Mouse (Mus musculus) embryonic facial prominence, embryonic 12.5 days (tissue): ENCODE results near the gene Lyzl6. TPM values are rescaled to one million over a fixed set of nuclear protein-coding genes. Genes with fewer than 3 reads are reported as not detected.

Experiments used
- ATAC-seq: fragments of 200-750 bp; cut with Nextera tagmentation; 2 replicates; pipeline ENCODE4 v1.8.0; 2017; ENCODE audit not compliant: insufficient number of reproducible peaks, insufficient read depth, low FRiP score, low TSS enrichment
- H3K27ac ChIP-seq: fragments of 300-500 bp; sonication (generic); 2 replicates; pipeline ENCODE4 v1.5.1; 2016; ENCODE audit warnings: mild to moderate bottlenecking
- H3K27me3 ChIP-seq: fragments of 300-500 bp; sonication (generic); 2 replicates; pipeline ENCODE4 v1.6.1; 2016; ENCODE audit warnings: mild to moderate bottlenecking, moderate library complexity
- H3K36me3 ChIP-seq: fragments of 300-500 bp; sonication (generic); 2 replicates; pipeline ENCODE4 v1.6.1; 2016; ENCODE audit warnings: mild to moderate bottlenecking
- H3K4me1 ChIP-seq: fragments of 300-500 bp; sonication (generic); 2 replicates; pipeline ENCODE4 v1.6.1; 2016
- H3K4me2 ChIP-seq: fragments of 300-500 bp; sonication (generic); replicated peaks from 2 replicates; pipeline ENCODE4 v1.6.1; 2016; ENCODE audit warnings: mild to moderate bottlenecking, moderate library complexity
- H3K4me3 ChIP-seq: fragments of 300-500 bp; sonication (generic); 2 replicates; pipeline ENCODE4 v1.5.1; 2016; ENCODE audit warnings: mild to moderate bottlenecking
- H3K9ac ChIP-seq: fragments of 300-500 bp; sonication (generic); 2 replicates; pipeline ENCODE4 v1.6.1; 2016; ENCODE audit warnings: mild to moderate bottlenecking, moderate library complexity
- H3K9me3 ChIP-seq: fragments of 300-500 bp; sonication (generic); 2 replicates; pipeline ENCODE4 v1.6.1; 2016; ENCODE audit warnings: mild to moderate bottlenecking, moderate library complexity
- WGBS: fragments of 180-500 bp; shearing (Covaris S2); methylation state at CpG from one replicate; pipeline ENCODE4 v1.1.7; 2016; 5-methylcytosine and 5-hydroxymethylcytosine counted together
- polyA plus RNA-seq: library from polyadenylated mRNA; unstranded; fragments of >200 nt; fragmentation: Nextera tagmentation; extraction: Ambion mirVana; gene quantifications from 2 replicates; pipeline ENCODE4 v1.2.1, GENCODE M21; 2016

Lyzl6 gene
- polyA plus RNA-seq, 1 experiment from 2014 or later = not detected

DNA sequence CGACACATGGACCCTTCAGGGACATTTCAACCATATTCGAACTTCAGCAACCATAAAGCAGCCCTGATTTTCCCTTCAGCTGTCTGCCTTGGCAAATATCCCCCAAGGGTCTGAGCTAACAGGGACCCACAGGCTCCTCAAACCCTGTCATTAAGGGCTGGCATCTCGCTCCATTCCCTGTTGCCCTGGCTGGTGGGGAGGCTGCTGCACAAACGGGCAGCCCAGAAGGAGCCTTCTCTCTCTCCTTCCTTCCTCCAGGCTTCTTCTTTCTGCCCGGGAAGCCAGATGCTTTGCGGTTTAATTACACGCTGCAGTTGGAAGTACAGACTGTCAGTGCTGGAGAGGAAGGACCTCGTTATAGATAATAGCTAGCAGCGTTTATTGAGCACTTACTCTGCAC is 4.5 kb upstream of the Lyzl6 start:
- peaks cover 49% of the 10 kb centered on the region for H3K27me3 ChIP-seq
- H3K4me1 ChIP-seq = no peaks in the 10 kb centered on the region
- WGBS = 55% methylated on average over 9 of the region's 9 CpGs
- H3K4me3 ChIP-seq = no peak overlapping the region
- H3K9me3 ChIP-seq = no peaks in the 10 kb centered on the region
- no peak overlapping the region for H3K9ac ChIP-seq
- H3K27ac ChIP-seq = no peak overlapping the region
- ATAC-seq = no peak
- H3K36me3 ChIP-seq = no peaks in the 10 kb centered on the region
- H3K4me2 ChIP-seq = no peak overlapping the region

- WGBS = 3% methylated on average over 10 of the region's 10 CpGs
- H3K4me3 ChIP-seq = no peak overlapping the region
- H3K9ac ChIP-seq = no peak overlapping the region
- H3K27ac ChIP-seq = no peak overlapping the region
- no peaks in the 10 kb centered on the region for H3K4me1 ChIP-seq
- no peaks in the 10 kb centered on the region for H3K9me3 ChIP-seq
- H3K36me3 ChIP-seq = no peaks in the 10 kb centered on the region
- no peak overlapping the region; the same call in 1 of the 2 replicates for H3K4me2 ChIP-seq
- H3K27me3 ChIP-seq = peaks cover 24% of the 10 kb centered on the region; the same call in 1 of the 2 replicates
- no peak for ATAC-seq
Observed at GRCm38 (mm10) chr11:103639407-103639946, 787 bp upstream of the Lyzl6 start.

DNA sequence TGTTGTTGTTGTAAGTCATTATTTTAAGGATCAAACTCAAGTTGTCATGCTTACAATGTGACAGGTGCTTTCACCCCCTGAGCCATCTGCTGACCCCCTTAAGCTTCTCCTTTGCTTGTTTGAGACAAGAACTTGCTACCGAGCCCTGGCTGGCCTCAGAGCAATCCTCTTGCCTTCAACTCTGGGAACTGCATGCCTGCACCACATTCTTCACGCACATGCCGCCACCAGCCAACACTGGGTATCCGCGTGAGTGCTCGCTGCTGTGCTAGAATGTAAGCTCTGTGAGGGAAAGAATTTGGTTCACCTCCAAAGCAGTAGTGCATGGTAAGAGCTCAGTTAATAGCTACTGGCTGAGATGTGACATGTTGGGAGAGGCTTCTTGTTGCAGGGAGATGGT is 2.4 kb downstream of the Lyzl6 start:
- no peaks in the 10 kb centered on the region for H3K9me3 ChIP-seq
- no peak overlapping the region for H3K4me2 ChIP-seq
- no peaks in the 10 kb centered on the region for H3K4me1 ChIP-seq
- H3K9ac ChIP-seq = no peak overlapping the region
- no peak overlapping the region for H3K4me3 ChIP-seq
- H3K36me3 ChIP-seq = no peaks in the 10 kb centered on the region
- ATAC-seq = no peak
- peaks cover 16% of the 10 kb centered on the region; the same call in 1 of the 2 replicates for H3K27me3 ChIP-seq
- 78% methylated on average over 6 of the region's 6 CpGs for WGBS
- H3K27ac ChIP-seq = no peak overlapping the region

DNA sequence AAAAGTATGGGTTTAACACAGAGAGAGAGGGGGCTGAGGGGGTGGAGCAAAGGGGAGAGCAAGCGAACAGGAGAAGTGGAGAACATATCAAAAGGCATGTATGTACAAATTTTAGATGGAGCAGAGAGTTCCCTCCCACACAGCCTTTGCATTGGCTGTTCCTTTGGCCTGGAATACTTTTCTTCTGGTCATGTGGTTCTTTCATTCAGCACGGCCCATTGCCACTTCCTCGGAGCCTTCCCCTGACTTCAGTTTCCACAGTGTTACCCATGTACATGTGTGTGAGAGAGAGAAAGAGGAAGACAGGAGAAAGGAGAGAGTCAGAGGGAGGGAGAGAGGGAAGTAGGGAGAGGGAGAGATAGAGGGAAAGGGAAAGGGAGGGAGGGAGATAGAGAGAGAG is 3.2 kb downstream of the Lyzl6 start:
- no peak overlapping the region for H3K9ac ChIP-seq
- H3K4me3 ChIP-seq = no peak overlapping the region
- no peak for ATAC-seq
- no peaks in the 10 kb centered on the region for H3K36me3 ChIP-seq
- no peak overlapping the region for H3K27ac ChIP-seq
- WGBS = 82% methylated on average over 3 of the region's 3 CpGs
- H3K4me2 ChIP-seq = no peak overlapping the region
- H3K9me3 ChIP-seq = no peaks in the 10 kb centered on the region
- no peaks in the 10 kb centered on the region for H3K4me1 ChIP-seq
- peaks cover 9% of the 10 kb centered on the region; the same call in 1 of the 2 replicates for H3K27me3 ChIP-seq

DNA sequence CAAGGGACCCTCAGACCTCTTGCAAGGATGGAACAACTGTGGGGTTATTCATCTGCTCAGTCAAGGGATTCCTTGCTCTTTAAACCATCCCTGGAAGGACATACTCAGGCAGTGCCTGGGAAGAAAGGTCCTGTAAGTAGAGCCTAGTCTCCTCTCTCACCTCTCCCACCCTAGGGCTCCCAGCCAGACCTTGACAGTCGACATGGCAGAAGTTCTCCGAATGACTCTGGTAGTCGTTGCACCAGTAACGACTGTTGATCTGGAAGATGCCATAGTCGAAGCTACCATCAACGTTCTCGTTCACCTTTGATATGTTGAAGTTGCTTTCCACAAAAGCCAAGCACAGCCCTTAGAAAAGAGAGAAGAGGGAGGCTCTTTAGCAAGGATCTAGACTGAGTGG is 3.9 kb downstream of the Lyzl6 start:
- no peak overlapping the region for H3K4me3 ChIP-seq
- H3K9ac ChIP-seq = no peak overlapping the region
- H3K27ac ChIP-seq = no peak overlapping the region
- no peaks in the 10 kb centered on the region for H3K4me1 ChIP-seq
- no peak overlapping the region for H3K4me2 ChIP-seq
- H3K36me3 ChIP-seq = no peaks in the 10 kb centered on the region
- no peak for ATAC-seq
- 88% methylated on average over 7 of the region's 7 CpGs for WGBS
- no peaks in the 10 kb centered on the region for H3K9me3 ChIP-seq
- H3K27me3 ChIP-seq = peaks cover 9% of the 10 kb centered on the region; the same call in 1 of the 2 replicates

DNA sequence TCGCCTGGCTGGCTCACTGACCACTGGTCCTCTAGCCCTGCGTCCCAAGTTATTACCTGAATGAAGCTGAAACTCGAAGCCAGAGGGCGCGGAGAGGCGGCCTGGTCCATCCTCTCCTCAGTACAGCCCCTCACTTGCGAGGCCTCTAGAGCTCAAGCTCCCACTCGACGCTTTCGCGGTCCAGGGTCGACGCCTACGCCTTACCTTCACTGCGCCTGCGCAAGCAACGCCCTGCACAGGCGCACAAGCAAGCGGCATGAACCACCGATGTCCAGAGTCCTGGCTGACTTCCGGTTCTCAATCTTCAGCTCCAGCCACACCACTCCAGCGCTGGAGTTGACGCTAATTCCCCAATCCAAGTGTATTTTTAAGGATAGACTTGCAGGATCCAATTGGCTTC is 11.2 kb downstream of the Lyzl6 start:
- no peak overlapping the region for H3K4me2 ChIP-seq
- ATAC-seq = no peak
- H3K4me3 ChIP-seq = no peak overlapping the region
- no peaks in the 10 kb centered on the region for H3K4me1 ChIP-seq
- H3K9me3 ChIP-seq = no peaks in the 10 kb centered on the region
- H3K27me3 ChIP-seq = no peaks in the 10 kb centered on the region
- 80% methylated on average over 23 of the region's 23 CpGs for WGBS
- H3K9ac ChIP-seq = no peak overlapping the region
- H3K27ac ChIP-seq = no peak overlapping the region
- H3K36me3 ChIP-seq = no peaks in the 10 kb centered on the region

GRCm38 (mm10) chr11:103621040-103621439 is 17.6 kb downstream of the Lyzl6 start, which contains the start of gene Gm884:
TSS of gene Gm884 (minus strand) at chr11:103621140.
- H3K4me2 ChIP-seq = no peak within 1 kb of the TSS
- no peaks in the 10 kb centered on the region for H3K9me3 ChIP-seq
- H3K27ac ChIP-seq = no peak within 1 kb of the TSS
- H3K27me3 ChIP-seq = no peaks in the 10 kb centered on the region
- no peak within 1 kb of the TSS for H3K4me3 ChIP-seq
- no peaks in the 10 kb centered on the region for H3K4me1 ChIP-seq
- WGBS = 84% methylated on average over 9 of the region's 9 CpGs
- no peak for ATAC-seq
- H3K9ac ChIP-seq = no peak within 1 kb of the TSS
- no peaks in the 10 kb centered on the region for H3K36me3 ChIP-seq

- Histone ChIP-seq H3K36me3 (no peaks in the 10 kb centered on the region), H3K4me3 (no peak overlapping the region), H3K9me3 (no peaks in the 10 kb centered on the region), H3K4me1 (no peaks in the 10 kb centered on the region), H3K9ac (no peak overlapping the region), H3K27ac (no peak overlapping the region), H3K27me3 (no peaks in the 10 kb centered on the region), H3K4me2 (no peak overlapping the region)
- WGBS = 88% methylated on average over 2 of the region's 2 CpGs
- no peak for ATAC-seq
Observed at GRCm38 (mm10) chr11:103610772-103611171, 27.9 kb downstream of the Lyzl6 start.

- Histone ChIP-seq H3K9me3 (no peaks in the 10 kb centered on the region), H3K4me3 (no peak overlapping the region), H3K4me1 (no peaks in the 10 kb centered on the region), H3K36me3 (no peaks in the 10 kb centered on the region), H3K27me3 (no peaks in the 10 kb centered on the region), H3K9ac (no peak overlapping the region), H3K27ac (no peak overlapping the region), H3K4me2 (no peak overlapping the region)
- 50% methylated on average over 5 of the region's 5 CpGs for WGBS
- ATAC-seq = no peak
Observed at GRCm38 (mm10) chr11:103606611-103607010, 32.1 kb downstream of the Lyzl6 start.

Other genes with a start within 250 kb of the Lyzl6 start
- 8.2 and 8.7 TPM in 2 replicates for gene Plekhm1, start 226.2 kb downstream of the Lyzl6 start, polyA plus RNA-seq
- not detected in 2 replicates for gene Lrrc37a, start 134.3 kb downstream of the Lyzl6 start, polyA plus RNA-seq
- not detected in 2 replicates for gene Gm884, start 17.8 kb downstream of the Lyzl6 start, polyA plus RNA-seq
- 0.69 and 1.2 TPM in 2 replicates for gene Rprml, start 10.7 kb upstream of the Lyzl6 start, polyA plus RNA-seq
- 92.5 and 98.1 TPM in 2 replicates for gene Gosr2, start 59.0 kb upstream of the Lyzl6 start, polyA plus RNA-seq
- 3.5 and 4.3 TPM in 2 replicates for gene Wnt9b, start 110.9 kb upstream of the Lyzl6 start, polyA plus RNA-seq
- 4.7 and 6.1 TPM in 2 replicates for gene Wnt3, start 135.3 kb upstream of the Lyzl6 start, polyA plus RNA-seq